Mouse (Mus musculus) CH12.LX (cell line): Measurements from ENCODE around the gene Nrm. TPM values are rescaled to one million over a fixed set of nuclear protein-coding genes. Genes with fewer than 3 reads are reported as not detected.

Experiments used
- DNase-seq: peaks from one replicate; pipeline ENCODE4 v3.0.0-alpha.2; 2013; ENCODE audit errors: extremely low read depth
- H3K27ac ChIP-seq: 2 replicates; pipeline ENCODE4 v1.5.1; 2012; ENCODE audit warnings: low read depth, mild to moderate bottlenecking, control low read depth, moderate library complexity; ENCODE audit not compliant: insufficient read depth
- H3K27me3 ChIP-seq: replicated peaks from 2 replicates; pipeline ENCODE3; 2012; ENCODE audit warnings: inconsistent platforms
- H3K36me3 ChIP-seq, 2 experiments: replicated peaks in 1 of 2; 2 replicates each; pipeline versions ENCODE3 to v1.6.1; 2012; ENCODE audit warnings: inconsistent platforms in 1 of 2, low read length in 1 of 2, mild to moderate bottlenecking in 1 of 2, mixed read lengths in 1 of 2, moderate library complexity in 1 of 2; ENCODE audit not compliant: control insufficient read depth in 1 of 2, insufficient read depth in 1 of 2
- H3K4me1 ChIP-seq, 2 experiments: 2 replicates each; pipeline ENCODE4 v1.6.1; 2012; ENCODE audit warnings: inconsistent platforms in 1 of 2, moderate library complexity in 1 of 2; ENCODE audit not compliant: insufficient read depth in 2 of 2, control insufficient read depth in 1 of 2
- H3K4me2 ChIP-seq: 2 replicates; pipeline ENCODE4 v1.6.1; 2012; ENCODE audit warnings: low read depth, mild to moderate bottlenecking, control low read depth; ENCODE audit not compliant: poor library complexity, insufficient read depth, severe bottlenecking
- H3K4me3 ChIP-seq, 3 experiments: fragments of 150-350 bp in 1 of 3; sonication (generic) in 1 of 3; replicated peaks in 1 of 3; 2 replicates each; pipeline versions ENCODE3 to v1.5.1; 2011 to 2012; ENCODE audit warnings: low read depth in 2 of 3, low read length in 2 of 3, mild to moderate bottlenecking in 2 of 3, moderate library complexity in 2 of 3, control low read depth in 1 of 3, improper control_type of control experiment in 1 of 3, inconsistent platforms in 1 of 3, mixed read lengths in 1 of 3; ENCODE audit not compliant: poor library complexity in 1 of 3
- H3K79me2 ChIP-seq: replicated peaks from 2 replicates; pipeline ENCODE4 v1.6.1; 2012; ENCODE audit warnings: mild to moderate bottlenecking, moderate library complexity; ENCODE audit not compliant: control insufficient read depth, poor library complexity, insufficient read depth, severe bottlenecking; ENCODE audit errors: extremely low read depth
- H3K9ac ChIP-seq: 2 replicates; pipeline ENCODE4 v1.6.1; 2012; ENCODE audit warnings: low read depth, mild to moderate bottlenecking, control low read depth, moderate library complexity; ENCODE audit not compliant: insufficient read depth
- H3K9me3 ChIP-seq: replicated peaks from 2 replicates; pipeline ENCODE3; 2012; ENCODE audit warnings: low read length, inconsistent platforms, mixed read lengths
- BHLHE40 ChIP-seq: IDR thresholded peaks from 2 replicates; pipeline ENCODE4 v1.6.1; 2011; ENCODE audit warnings: mild to moderate bottlenecking, low read depth, low read length, improper control_type of control experiment
- CHD1 ChIP-seq: IDR thresholded peaks from 2 replicates; pipeline ENCODE4 v1.6.1; 2012; ENCODE audit warnings: low read depth, low read length, improper control_type of control experiment, inconsistent platforms
- CHD2 ChIP-seq: IDR thresholded peaks from 2 replicates; pipeline ENCODE4 v1.6.1; 2011; ENCODE audit warnings: low read length, improper control_type of control experiment
- E2F4 ChIP-seq: IDR thresholded peaks from 2 replicates; pipeline ENCODE4 v1.6.1; 2011; ENCODE audit warnings: low read depth, low read length, improper control_type of control experiment; ENCODE audit not compliant: insufficient replicate concordance
- ELF1 ChIP-seq: IDR thresholded peaks from 2 replicates; pipeline ENCODE4 v1.6.1; 2014; ENCODE audit warnings: low read depth, mild to moderate bottlenecking, inconsistent platforms, low read length, improper control_type of control experiment
- EP300 ChIP-seq: IDR thresholded peaks from 2 replicates; pipeline ENCODE4 v1.6.1; 2011; ENCODE audit warnings: low read length, improper control_type of control experiment
- ETS1 ChIP-seq: conservative IDR thresholded peaks from 2 replicates; pipeline ENCODE4 v1.6.1; 2012; ENCODE audit warnings: low read depth, mild to moderate bottlenecking, inconsistent platforms, low read length, improper control_type of control experiment, moderate library complexity
- GABPA ChIP-seq: IDR thresholded peaks from 2 replicates; pipeline ENCODE4 v1.6.1; 2012; ENCODE audit warnings: low read depth, low read length, improper control_type of control experiment, inconsistent platforms; ENCODE audit not compliant: insufficient replicate concordance
- HCFC1 ChIP-seq: IDR thresholded peaks from 2 replicates; pipeline ENCODE4 v1.6.1; 2012; ENCODE audit warnings: low read depth, mild to moderate bottlenecking, inconsistent platforms, low read length, improper control_type of control experiment
- IRF4 ChIP-seq: IDR thresholded peaks from 2 replicates; pipeline ENCODE4 v1.6.1; 2014; ENCODE audit warnings: low read depth, mild to moderate bottlenecking, inconsistent platforms, low read length, improper control_type of control experiment
- JUN ChIP-seq: IDR thresholded peaks from 2 replicates; pipeline ENCODE4 v1.6.1; 2011; ENCODE audit warnings: low read depth, mild to moderate bottlenecking, low read length, improper control_type of control experiment, moderate library complexity; ENCODE audit not compliant: insufficient read depth
- KAT2A ChIP-seq: IDR thresholded peaks from 2 replicates; pipeline ENCODE4 v1.6.1; 2012; ENCODE audit warnings: low read length, improper control_type of control experiment, inconsistent platforms; ENCODE audit not compliant: insufficient replicate concordance
- MAFK ChIP-seq: IDR thresholded peaks from 2 replicates; pipeline ENCODE4 v1.6.1; 2011; ENCODE audit warnings: low read length, improper control_type of control experiment; ENCODE audit not compliant: insufficient replicate concordance
- MAX ChIP-seq: IDR thresholded peaks from 2 replicates; pipeline ENCODE4 v1.6.1; 2011; ENCODE audit warnings: low read length, improper control_type of control experiment
- MAZ ChIP-seq: IDR thresholded peaks from 2 replicates; pipeline ENCODE4 v1.6.1; 2012; ENCODE audit warnings: low read depth, mild to moderate bottlenecking, inconsistent platforms, low read length, improper control_type of control experiment, moderate library complexity
- MEF2A ChIP-seq: IDR thresholded peaks from 2 replicates; pipeline ENCODE4 v1.6.1; 2014; ENCODE audit warnings: low read depth, mild to moderate bottlenecking, inconsistent platforms, low read length, improper control_type of control experiment, borderline replicate concordance
- MXI1 ChIP-seq: IDR thresholded peaks from 2 replicates; pipeline ENCODE4 v1.6.1; 2011; ENCODE audit warnings: mild to moderate bottlenecking, low read depth, low read length, improper control_type of control experiment
- MYC ChIP-seq: IDR thresholded peaks from 2 replicates; pipeline ENCODE4 v1.6.1; 2011; ENCODE audit warnings: low read depth, mild to moderate bottlenecking, improper control_type of control experiment, low read length
- PAX5 ChIP-seq: IDR thresholded peaks from 2 replicates; pipeline ENCODE4 v1.6.1; 2012; ENCODE audit warnings: low read length, inconsistent platforms, mixed read lengths
- POLR2A ChIP-seq: IDR thresholded peaks from 2 replicates; pipeline ENCODE4 v1.6.1; 2011; ENCODE audit warnings: low read depth, mild to moderate bottlenecking, improper control_type of control experiment, low read length
- POLR2AphosphoS2 ChIP-seq: IDR thresholded peaks from 2 replicates; pipeline ENCODE4 v1.6.1; 2011; ENCODE audit warnings: low read depth, low read length, improper control_type of control experiment
- SIN3A ChIP-seq: IDR thresholded peaks from 2 replicates; pipeline ENCODE4 v1.6.1; 2012; ENCODE audit warnings: low read length, improper control_type of control experiment, inconsistent platforms
- TBP ChIP-seq: conservative IDR thresholded peaks from 2 replicates; pipeline ENCODE4 v1.6.1; 2011; ENCODE audit warnings: low read depth, low read length, improper control_type of control experiment
- TCF12 ChIP-seq: IDR thresholded peaks from 2 replicates; pipeline ENCODE4 v1.6.1; 2014; ENCODE audit warnings: low read depth, mild to moderate bottlenecking, inconsistent platforms, low read length, improper control_type of control experiment
- USF1 ChIP-seq: IDR thresholded peaks from 2 replicates; pipeline ENCODE4 v1.6.1; 2014; ENCODE audit warnings: low read depth, mild to moderate bottlenecking, inconsistent platforms, low read length, improper control_type of control experiment
- ZC3H11A ChIP-seq: IDR thresholded peaks from 2 replicates; pipeline ENCODE4 v1.6.1; 2012; ENCODE audit warnings: low read depth, mild to moderate bottlenecking, inconsistent platforms, low read length, improper control_type of control experiment
- ZKSCAN1 ChIP-seq: IDR thresholded peaks from 2 replicates; pipeline ENCODE4 v1.6.1; 2012; ENCODE audit warnings: low read depth, inconsistent platforms, low read length, improper control_type of control experiment, borderline replicate concordance
- ZMIZ1 ChIP-seq: IDR thresholded peaks from 2 replicates; pipeline ENCODE4 v1.6.1; 2012; ENCODE audit warnings: low read depth, mild to moderate bottlenecking, inconsistent platforms, low read length, improper control_type of control experiment
- ZNF384 ChIP-seq: IDR thresholded peaks from 2 replicates; pipeline ENCODE4 v1.6.1; 2012; ENCODE audit warnings: low read depth, low read length, improper control_type of control experiment, inconsistent platforms
- dilution Hi-C: fragments of 300-500 bp; cut with MboI; formaldehyde crosslinking; loops from 2 replicates; pipeline ENCODE4 v1.14.3; 2020; ENCODE audit warnings: low sequenced_read_pairs; ENCODE audit not compliant: extremely low pct_unique_long_range_greater_than_20kb, extremely low pct_ligation_motif_present
- in situ Hi-C: fragments of 300-500 bp; cut with MboI; formaldehyde crosslinking; loops from 3 replicates; pipeline ENCODE4 v1.14.3; 2019; ENCODE audit warnings: low sequenced_read_pairs, low pct_ligation_motif_present, low pct_unique_long_range_greater_than_20kb, mixed read lengths
- polyA plus RNA-seq: library from polyadenylated mRNA; unstranded; fragments of >175 nt; gene quantifications from 2 replicates; pipeline ENCODE4 v1.2.1, GENCODE M21; 2012; ENCODE audit warnings: low read depth; ENCODE audit not compliant: insufficient read length
- total RNA-seq, 2 experiments: library from RNA; depleted of rRNA; stranded (reverse); fragments of 300-350 nt in 1 of 2; fragments of >200 nt in 1 of 2; gene quantifications; 2 replicates each; pipeline ENCODE4 v1.2.3; 2012 to 2014

Gene Nrm
- total and polyA plus RNA-seq, 3 experiments: 12.1 to 16.7 (median 15.4) TPM

GRCm38 (mm10) chr17:35870151-35870883 is 9.2 kb downstream of the Nrm start:
- Histone ChIP-seq H3K4me1 (peaks cover 0 to 29% of the 10 kb centered on the region in 2 experiments; a peak in 2 of 4 replicates), H3K9ac (peak overlapping the region; percentile 69)
- in situ Hi-C loops: loop anchor here (5.0 kb wide), 1 partner anchor 33 kb away; the partner anchor contains the start of gene Tubb5
- TF ChIP-seq GABPA (no peak), USF1 (no peak), SIN3A (peak; percentile 61), ELF1 (peak; percentile 93), CHD2 (peak; percentile 93), CHD1 (no peak), MYC (no peak), EP300 (peak; percentile 73), TCF12 (peak; percentile 61; the same call in 1 of the 2 replicates), MAZ (peak; percentile 94), ETS1 (peak; percentile 58; the same call in 1 of the 2 replicates), PAX5 (no peak), POLR2A (peak; percentile 52), KAT2A (0 out of 2 replicates have a peak, but pooled peaks have one; percentile 48), MEF2A (0 out of 2 replicates have a peak, but pooled peaks have one; percentile 49), ZMIZ1 (0 out of 2 replicates have a peak, but pooled peaks have one; percentile 18), IRF4 (peak; percentile 77), MXI1 (no peak; the same call in none of the 2 replicates), POLR2AphosphoS2 (no peak), BHLHE40 (peak; percentile 23; the same call in 1 of the 2 replicates), ZKSCAN1 (no peak), ZNF384 (no peak), JUN (no peak), ZC3H11A (no peak), TBP (peak; percentile 59), MAFK (no peak), HCFC1 (peak; percentile 80), MAX (peak; percentile 55; the same call in 1 of the 2 replicates), E2F4 (no peak)
- TF ChIP-seq, all 38 proteins: peak for 16
- Histone ChIP-seq H3K79me2 (peaks cover 51% of the 10 kb centered on the region), H3K36me3 (peaks cover 14 to 35% of the 10 kb centered on the region in 2 experiments), H3K4me2 (peak overlapping the region; percentile 85), H3K27me3 (no peaks in the 10 kb centered on the region), H3K27ac (peak overlapping the region; percentile 83), H3K4me3 (peak overlapping the region; percentile 58 to 74 (median 63)), H3K9me3 (peaks cover 4% of the 10 kb centered on the region)
- DNase-seq: peak; percentile 93
- dilution Hi-C loops: no loop called here
